16 mouse cellular contexts compared by ENCODE assay signal in the genomic region with DNA sequence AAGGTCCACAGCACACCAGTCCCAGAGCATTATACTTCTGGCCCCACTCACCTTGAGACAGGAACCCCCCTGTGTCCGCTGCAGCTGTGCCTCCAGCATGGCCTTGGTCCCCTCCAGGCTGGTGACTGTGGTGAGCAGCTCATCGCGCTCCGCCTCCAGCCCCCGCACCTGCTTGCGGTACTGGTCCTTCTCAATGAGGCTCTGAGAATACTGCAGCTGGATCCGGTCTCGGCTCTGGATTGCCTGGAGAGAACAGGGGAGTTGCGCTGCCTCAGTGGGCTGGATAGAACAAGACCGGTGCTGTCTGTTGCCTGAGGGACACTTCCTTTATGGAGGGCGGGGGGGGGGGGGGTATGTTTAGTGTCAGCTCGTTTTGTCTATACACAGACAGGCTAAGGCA. TPM values are rescaled to one million over a fixed set of nuclear protein-coding genes. Genes with fewer than 3 reads are reported as not detected.
DNase-seq lines count a peak whose midpoint lies in the region; ATAC-seq and TF ChIP-seq lines count a peak whose summit lies in the region.
"Had no signal": no experiment of that assay in that cellular context is flagged by ENCODE, and none has a peak within 500 bp of the region (broad histone marks: within the 10 kb centered on the region; RNA-seq: fewer than 3 reads in every experiment).

No protein-coding gene starts in this region.

- H3K36me3 ChIP-seq in heart, embryonic 14.5 days (ENCODE audit: control insufficient read depth, insufficient read depth, low read length): peaks cover 27% of the 10 kb centered on the region
- H3K36me3 ChIP-seq in liver, embryonic 13.5 days: no peaks in the 10 kb centered on the region
- no peaks in the 10 kb centered on the region for H3K36me3 ChIP-seq in liver, embryonic 11.5 days (ENCODE audit: control insufficient read depth, insufficient read depth, low read length)
- H3K36me3 ChIP-seq in heart, postnatal 0 days (replicated peaks; ENCODE audit: control insufficient read depth, insufficient read depth, low read length): peaks cover 31% of the 10 kb centered on the region
- H3K36me3 ChIP-seq in liver, postnatal 0 days (replicated peaks; ENCODE audit: insufficient read depth, low read length): peaks cover 28% of the 10 kb centered on the region
- H3K36me3 ChIP-seq: embryonic facial prominence, embryonic 12.5 days; forebrain, embryonic 12.5 days; neural tube, embryonic 13.5 days had no signal

- H3K9me3 ChIP-seq in heart, embryonic 14.5 days (ENCODE audit: control insufficient read depth, low read length): no peaks in the 10 kb centered on the region
- H3K9me3 ChIP-seq in liver, embryonic 13.5 days (replicated peaks): no peaks in the 10 kb centered on the region
- no peaks in the 10 kb centered on the region for H3K9me3 ChIP-seq in liver, embryonic 11.5 days (ENCODE audit: control insufficient read depth, low read length)
- H3K9me3 ChIP-seq in heart, postnatal 0 days (replicated peaks; ENCODE audit: control insufficient read depth, low read length): no peaks in the 10 kb centered on the region
- no peaks in the 10 kb centered on the region for H3K9me3 ChIP-seq in liver, postnatal 0 days (ENCODE audit: low read length)
- H3K9me3 ChIP-seq: embryonic facial prominence, embryonic 12.5 days; forebrain, embryonic 12.5 days; neural tube, embryonic 13.5 days had no signal

- H3K4me2 ChIP-seq in heart, embryonic 14.5 days (ENCODE audit: low read length): no peak overlapping the region
- H3K4me2 ChIP-seq in liver, embryonic 13.5 days: no peak overlapping the region
- no peak overlapping the region for H3K4me2 ChIP-seq in liver, embryonic 11.5 days
- H3K4me2 ChIP-seq in heart, postnatal 0 days (ENCODE audit: low read depth, low read length): no peak overlapping the region
- no peak overlapping the region for H3K4me2 ChIP-seq in liver, postnatal 0 days (ENCODE audit: low read depth, low read length)
- H3K4me2 ChIP-seq: embryonic facial prominence, embryonic 12.5 days; forebrain, embryonic 12.5 days; neural tube, embryonic 13.5 days had no signal

- TF ChIP-seq CTCF in heart, postnatal 0 days (IDR thresholded peaks at IDR 0.05; ENCODE audit: low read depth): no peak
- TF ChIP-seq CTCF in liver, postnatal 0 days (IDR thresholded peaks at IDR 0.05; ENCODE audit: low read depth): no peak

- no peak for DNase-seq in heart, postnatal 36 days
- DNase-seq in liver, embryonic 13.5 days: no peak
- no peak for DNase-seq in liver, embryonic 11.5 days (ENCODE audit: low spot score)
- no peak for DNase-seq in heart, postnatal 0 days (ENCODE audit: low spot score)
- no peak for DNase-seq in liver, postnatal 0 days
- DNase-seq in cerebellum, adult 8-10 months: no peak
- DNase-seq: adrenal gland, adult 8-10 months; cerebellum, postnatal 14 days had no signal

- H3K4me1 ChIP-seq in heart, embryonic 14.5 days (ENCODE audit: control insufficient read depth in 2 of 2, insufficient read depth in 2 of 2, low read length in 2 of 2): peaks cover 24 to 32% of the 10 kb centered on the region in 2 experiments
- H3K4me1 ChIP-seq in liver, embryonic 13.5 days (replicated peaks): peaks cover 28% of the 10 kb centered on the region
- peaks cover 7% of the 10 kb centered on the region for H3K4me1 ChIP-seq in liver, embryonic 11.5 days (replicated peaks; ENCODE audit: control insufficient read depth, insufficient read depth, low read length)
- H3K4me1 ChIP-seq in heart, postnatal 0 days (ENCODE audit: control insufficient read depth, insufficient read depth): peaks cover 19% of the 10 kb centered on the region
- H3K4me1 ChIP-seq in liver, postnatal 0 days (ENCODE audit: insufficient read depth): peaks cover 10% of the 10 kb centered on the region

- H3K27me3 ChIP-seq in heart, embryonic 14.5 days (ENCODE audit: control insufficient read depth, insufficient read depth, low read length): no peaks in the 10 kb centered on the region
- no peaks in the 10 kb centered on the region for H3K27me3 ChIP-seq in liver, embryonic 13.5 days
- no peaks in the 10 kb centered on the region for H3K27me3 ChIP-seq in liver, embryonic 11.5 days (replicated peaks; ENCODE audit: control insufficient read depth, insufficient read depth, low read length)
- no peaks in the 10 kb centered on the region for H3K27me3 ChIP-seq in heart, postnatal 0 days (ENCODE audit: control insufficient read depth, insufficient read depth, low read length)
- H3K27me3 ChIP-seq in liver, postnatal 0 days (ENCODE audit: insufficient read depth, low read length): no peaks in the 10 kb centered on the region
- H3K27me3 ChIP-seq: embryonic facial prominence, embryonic 12.5 days; neural tube, embryonic 13.5 days; Patski had no signal

- H3K9ac ChIP-seq in heart, embryonic 14.5 days (ENCODE audit: low read length): 0 out of 2 replicates have a peak overlapping the region, but pooled peaks have one; percentile 44
- H3K9ac ChIP-seq in liver, embryonic 13.5 days: no peak overlapping the region
- no peak overlapping the region for H3K9ac ChIP-seq in liver, embryonic 11.5 days (ENCODE audit: low read depth, low read length)
- H3K9ac ChIP-seq in heart, postnatal 0 days (replicated peaks; ENCODE audit: low read depth, low read length): peak overlapping the region; percentile 8; the same call in 1 of the 2 replicates
- H3K9ac ChIP-seq in liver, postnatal 0 days (replicated peaks): no peak overlapping the region
- H3K9ac ChIP-seq: embryonic facial prominence, embryonic 12.5 days; forebrain, embryonic 12.5 days; neural tube, embryonic 13.5 days had no signal

- TF ChIP-seq EP300 in heart, postnatal 0 days (IDR thresholded peaks at IDR 0.05; ENCODE audit: low read depth): no peak
- no peak for TF ChIP-seq EP300 in liver, postnatal 0 days (IDR thresholded peaks at IDR 0.05; ENCODE audit: low read depth)

- intact Hi-C loops in heart, postnatal 36 days (cut with DNase I): no loop called here

- no peak for ATAC-seq in heart, embryonic 14.5 days (ENCODE audit: insufficient number of reproducible peaks, insufficient read depth, low FRiP score, low read depth)
- ATAC-seq in liver, embryonic 13.5 days (ENCODE audit: low read depth): no peak
- no peak for ATAC-seq in liver, embryonic 11.5 days (replicated peaks; ENCODE audit: low FRiP score)
- no peak for ATAC-seq in heart, postnatal 0 days (ENCODE audit: insufficient read depth, low read depth)
- no peak for ATAC-seq in liver, postnatal 0 days
- ATAC-seq: hindbrain, postnatal 0 days; midbrain, embryonic 16.5 days; Patski had no signal

- WGBS in heart, embryonic 14.5 days: 83% methylated on average over 11 of the region's 12 CpGs
- 74% methylated on average over 12 of the region's 12 CpGs for WGBS in liver, embryonic 13.5 days (ENCODE audit: insufficient replicate concordance)
- 79% methylated on average over 12 of the region's 12 CpGs for WGBS in liver, embryonic 11.5 days
- WGBS in heart, postnatal 0 days: 81% methylated on average over 12 of the region's 12 CpGs
- WGBS in liver, postnatal 0 days (ENCODE audit: insufficient replicate concordance): 75% methylated on average over 11 of the region's 12 CpGs

- peak overlapping the region; percentile 58 to 63 for H3K27ac ChIP-seq in heart, embryonic 14.5 days (replicated peaks in 1 of 2; ENCODE audit: control insufficient read depth in 1 of 2, insufficient read depth in 1 of 2, low read depth in 2 of 2, low read length in 2 of 2)
- 0 out of 2 replicates have a peak overlapping the region, but pooled peaks have one; percentile 30 for H3K27ac ChIP-seq in liver, embryonic 13.5 days
- no peak overlapping the region for H3K27ac ChIP-seq in liver, embryonic 11.5 days (ENCODE audit: low read depth, low read length)
- peak overlapping the region; percentile 58 for H3K27ac ChIP-seq in heart, postnatal 0 days (ENCODE audit: low read depth)
- peak overlapping the region; percentile 44 for H3K27ac ChIP-seq in liver, postnatal 0 days (ENCODE audit: low read depth)
- H3K27ac ChIP-seq: embryonic facial prominence, embryonic 12.5 days; forebrain, embryonic 12.5 days; hindbrain, postnatal 0 days; neural tube, embryonic 13.5 days had no signal

- H3K4me3 ChIP-seq in heart, embryonic 14.5 days (ENCODE audit: control insufficient read depth in 1 of 2, insufficient read depth in 1 of 2, low read depth in 1 of 2, low read length in 2 of 2): no peak overlapping the region
- no peak overlapping the region for H3K4me3 ChIP-seq in liver, embryonic 13.5 days (replicated peaks)
- H3K4me3 ChIP-seq in liver, embryonic 11.5 days (ENCODE audit: low read depth, low read length): no peak overlapping the region
- no peak overlapping the region for H3K4me3 ChIP-seq in heart, postnatal 0 days (ENCODE audit: low read depth, low read length)
- no peak overlapping the region for H3K4me3 ChIP-seq in liver, postnatal 0 days (ENCODE audit: low read depth, low read length)
- H3K4me3 ChIP-seq: embryonic facial prominence, embryonic 12.5 days; forebrain, embryonic 12.5 days; neural tube, embryonic 13.5 days had no signal

RNA-seq across cellular contexts. Expression of a gene that starts 11.9 kb away (rescaled TPM):
- 6.5 and 7.1 TPM in 2 replicates for polyA plus RNA-seq in heart, embryonic 14.5 days (2014; fragmentation: Nextera tagmentation; extraction: Ambion mirVana)
- 10 to 100 TPM; 15.4 to 19.0 TPM for total RNA-seq in heart, postnatal 36 days (2021)
- 1.1 and 1.3 TPM in 2 replicates for polyA plus RNA-seq in liver, embryonic 13.5 days (2015; fragmentation: Nextera tagmentation; extraction: Ambion mirVana)
- polyA plus RNA-seq in liver, embryonic 11.5 days (2014; fragmentation: Nextera tagmentation; extraction: Ambion mirVana): 2.3 and 2.7 TPM in 2 replicates
- total RNA-seq in heart, postnatal 0 days (2014; rRNA removed; ENCODE audit: low replicate concordance): 2.7 and 6.4 TPM in 2 replicates
- 4.0 and 4.6 TPM in 2 replicates for polyA plus RNA-seq in heart, postnatal 0 days (2015; fragmentation: Nextera tagmentation; extraction: Ambion mirVana)
- 1.5 and 1.8 TPM in 2 replicates for polyA plus RNA-seq in liver, postnatal 0 days (2015; fragmentation: Nextera tagmentation; extraction: Ambion mirVana)

RNA-seq across cellular contexts. Expression of a gene that starts 17.7 kb away (rescaled TPM):
- polyA plus RNA-seq in heart, embryonic 14.5 days (2014; fragmentation: Nextera tagmentation; extraction: Ambion mirVana): 8.2 and 8.3 TPM in 2 replicates
- total RNA-seq in heart, postnatal 36 days (2021): 10 to 100 TPM; 11.2 to 11.8 TPM
- polyA plus RNA-seq in liver, embryonic 13.5 days (2015; fragmentation: Nextera tagmentation; extraction: Ambion mirVana): 7.0 and 7.2 TPM in 2 replicates
- polyA plus RNA-seq in liver, embryonic 11.5 days (2014; fragmentation: Nextera tagmentation; extraction: Ambion mirVana): 12.4 and 19.2 TPM in 2 replicates
- total RNA-seq in heart, postnatal 0 days (2014; rRNA removed; ENCODE audit: low replicate concordance): 12.9 and 13.1 TPM in 2 replicates
- polyA plus RNA-seq in heart, postnatal 0 days (2015; fragmentation: Nextera tagmentation; extraction: Ambion mirVana): 13.0 and 13.4 TPM in 2 replicates
- 4.7 and 4.8 TPM in 2 replicates for polyA plus RNA-seq in liver, postnatal 0 days (2015; fragmentation: Nextera tagmentation; extraction: Ambion mirVana)
- polyA plus RNA-seq: Patski had no signal

RNA-seq across cellular contexts. Expression of a gene that starts 51.4 kb away (rescaled TPM):
- polyA plus RNA-seq in heart, embryonic 14.5 days (2014; fragmentation: Nextera tagmentation; extraction: Ambion mirVana): 29.0 and 30.1 TPM in 2 replicates
- total RNA-seq in heart, postnatal 36 days (2021): 10 to 100 TPM; 37.6 to 47.6 TPM
- polyA plus RNA-seq in liver, embryonic 13.5 days (2015; fragmentation: Nextera tagmentation; extraction: Ambion mirVana): 9.5 and 10.8 TPM in 2 replicates
- 21.9 and 23.9 TPM in 2 replicates for polyA plus RNA-seq in liver, embryonic 11.5 days (2014; fragmentation: Nextera tagmentation; extraction: Ambion mirVana)
- 44.7 and 52.5 TPM in 2 replicates for total RNA-seq in heart, postnatal 0 days (2014; rRNA removed; ENCODE audit: low replicate concordance)
- polyA plus RNA-seq in heart, postnatal 0 days (2015; fragmentation: Nextera tagmentation; extraction: Ambion mirVana): 27.1 and 27.4 TPM in 2 replicates
- polyA plus RNA-seq in liver, postnatal 0 days (2015; fragmentation: Nextera tagmentation; extraction: Ambion mirVana): 12.6 and 19.8 TPM in 2 replicates
- total RNA-seq: CH12.LX had no signal

Comparison
In these comparisons a context has a peak if more than half of its experiments do, and no peak if none do; other contexts are left out.
1. H3K9ac ChIP-seq: peak in heart, embryonic 14.5 days (single experiment) and heart, postnatal 0 days (single experiment); none in liver, embryonic 13.5 days (single experiment), liver, embryonic 11.5 days (single experiment) and liver, postnatal 0 days (single experiment).